Mouse (Mus musculus): Measurements from ENCODE around the gene Samd11.
A peak's percentile ranks its signal among the peaks of the same experiment; 100 is the strongest.

The Samd11 gene

DNA sequence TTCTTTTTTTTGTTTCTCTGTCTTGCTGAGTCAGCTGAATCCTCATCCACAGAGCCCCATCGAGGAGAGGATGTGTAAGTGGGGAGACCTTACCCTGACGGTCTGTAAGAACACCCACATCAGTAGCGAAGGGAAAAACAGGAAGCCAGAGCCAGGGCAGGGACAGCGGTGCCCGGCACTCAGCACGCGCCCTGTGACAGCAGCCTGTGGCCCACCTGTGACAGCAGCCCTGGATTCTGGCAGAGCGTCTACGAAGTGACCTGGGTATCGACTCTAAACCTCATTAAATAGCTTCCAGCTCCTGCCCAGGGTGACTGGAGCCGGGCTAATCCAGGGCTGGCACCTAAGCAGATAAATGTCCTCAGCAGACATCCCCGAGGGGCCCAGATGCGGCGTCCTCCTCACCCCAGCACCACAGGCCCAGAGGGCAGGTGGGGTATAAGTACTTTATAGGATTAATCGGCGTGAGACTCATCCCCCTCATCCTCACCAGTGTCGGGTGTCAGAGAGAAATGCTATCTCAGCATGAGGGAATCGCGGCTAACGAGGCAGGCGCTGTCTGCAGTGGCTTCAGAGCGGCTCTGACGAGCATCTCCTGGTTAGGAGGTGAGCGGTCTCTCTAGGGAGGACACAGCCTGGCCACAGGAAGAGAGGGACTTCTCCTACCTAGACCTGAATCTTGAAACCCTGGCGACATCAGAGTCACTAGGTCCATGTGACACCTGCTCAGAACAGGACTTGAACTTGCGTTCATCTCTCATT, at the start of gene Samd11:
TSS of gene Samd11 (minus strand) at position 580 of the 762 bp plus-strand sequence.
- DNase-seq (ENCODE audit: low read depth, low spot score), result no peak

DNA sequence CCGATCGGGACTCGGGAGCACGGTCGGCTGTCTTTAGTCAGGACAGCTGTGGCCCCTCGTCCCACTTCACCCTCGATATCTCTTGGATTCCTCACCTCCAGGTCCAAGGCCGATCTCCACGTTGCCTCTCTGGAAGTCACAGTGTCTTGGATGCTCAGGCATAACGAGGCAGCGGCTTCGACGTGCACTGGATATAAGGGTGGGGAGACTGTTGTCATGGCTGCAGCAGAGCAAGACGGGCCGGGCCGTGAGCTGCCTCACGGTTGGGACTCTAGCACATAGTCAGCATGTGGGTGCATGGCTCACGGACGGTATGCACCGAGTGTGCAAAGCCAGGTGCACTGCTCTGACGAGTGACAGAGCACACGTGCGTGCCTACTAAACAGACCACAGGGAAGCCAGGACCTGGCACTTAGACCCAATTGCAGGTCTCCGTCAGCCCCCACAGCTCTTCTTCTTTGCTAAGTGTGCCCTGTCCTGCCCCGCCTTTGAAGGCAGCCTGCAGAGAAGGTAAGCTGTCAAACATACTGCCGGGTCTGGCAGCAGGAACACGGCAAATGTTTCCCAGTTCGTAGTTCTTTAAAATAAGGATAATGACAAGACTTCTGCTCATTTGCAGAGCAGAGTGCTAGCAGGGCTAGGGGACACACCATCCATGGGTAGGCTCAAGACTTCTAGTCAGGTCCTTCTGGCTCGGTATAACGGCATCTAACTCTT, 938 bp downstream of the Samd11 start:
- peak; percentile 33 for DNase-seq (ENCODE audit: low read depth, low spot score)

DNA sequence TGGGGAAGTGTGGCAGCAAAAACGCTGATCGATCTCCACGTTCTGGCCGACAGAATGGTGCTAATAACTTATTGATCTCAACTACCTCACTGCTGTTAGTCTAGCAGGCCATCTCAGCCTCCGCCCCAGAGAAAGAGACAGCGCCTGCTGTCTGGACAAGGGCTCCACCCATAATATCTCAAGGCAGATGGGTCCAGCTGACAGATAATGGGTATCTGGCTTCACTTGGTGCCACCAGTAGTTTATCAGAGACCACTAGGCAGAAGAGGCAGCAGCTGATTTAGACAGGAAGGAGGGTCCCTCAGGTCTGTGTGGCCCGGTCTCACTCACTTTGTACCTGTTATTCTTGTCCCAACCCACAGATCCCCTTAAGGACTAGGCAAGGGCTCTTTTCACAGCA, 2.4 kb downstream of the Samd11 start:
- DNase-seq (ENCODE audit: low read depth, low spot score), result no peak

DNA sequence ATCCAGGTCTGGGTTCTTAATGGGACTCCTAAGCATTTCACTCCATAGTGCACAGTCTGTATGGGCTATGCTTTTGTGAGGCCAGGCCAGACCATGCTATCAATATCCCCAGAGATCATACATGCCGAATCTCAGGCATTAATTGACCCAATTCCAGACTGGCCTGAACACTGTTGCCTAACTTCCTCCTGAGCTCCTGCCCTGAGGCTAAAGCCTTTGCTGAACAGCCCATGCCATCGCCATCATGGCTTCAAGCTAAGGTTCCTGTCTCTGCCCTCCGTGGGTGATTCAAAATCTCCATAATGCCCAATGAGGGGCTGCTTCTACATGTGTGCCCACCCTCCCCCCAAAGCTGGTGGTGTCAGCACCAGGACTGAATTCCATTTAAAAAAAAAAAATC, 2.8 kb downstream of the Samd11 start:
- no peak for DNase-seq (ENCODE audit: low read depth, low spot score)

DNA sequence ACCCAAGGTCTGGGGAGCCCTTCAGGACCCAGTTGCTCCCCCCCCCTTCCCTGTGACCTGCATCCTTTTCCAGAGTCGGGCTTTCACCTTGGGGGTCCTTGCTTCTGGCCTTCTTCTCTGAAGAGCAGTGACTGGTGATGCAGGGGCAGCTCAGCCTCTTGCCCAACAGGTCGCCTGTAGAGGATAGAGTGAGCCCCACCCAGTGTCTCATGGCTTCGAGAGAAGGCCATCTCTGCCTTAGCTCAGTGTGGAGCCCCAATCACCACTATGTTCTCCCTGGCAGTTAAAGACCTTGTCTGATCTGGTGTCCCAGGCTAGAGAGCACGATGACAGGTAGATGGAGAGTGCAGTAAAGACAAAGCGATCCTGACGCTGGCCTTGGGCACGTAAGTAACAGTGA, 3.3 kb downstream of the Samd11 start:
- DNase-seq (ENCODE audit: low read depth, low spot score), result no peak

DNA sequence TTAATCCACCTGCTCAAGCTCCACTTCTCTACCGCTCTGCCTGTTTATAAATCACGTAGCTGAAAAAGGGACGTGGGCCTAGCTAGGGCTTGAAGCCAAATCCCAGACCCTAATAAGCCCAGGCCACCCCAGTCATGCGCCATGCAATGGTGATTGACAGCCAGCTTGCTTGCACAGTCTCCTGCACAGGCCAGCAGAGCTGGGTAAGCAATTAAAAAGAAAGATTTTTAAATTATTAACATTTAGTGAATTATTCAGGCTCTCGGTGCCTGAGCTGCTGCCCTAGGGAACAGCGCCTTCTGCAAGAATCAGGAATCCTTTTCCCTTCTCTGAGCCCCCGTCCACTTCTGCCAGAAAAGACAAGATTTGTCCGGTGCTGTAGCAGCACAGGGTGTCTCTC, 4.4 kb downstream of the Samd11 start:
- no peak for DNase-seq (ENCODE audit: low read depth, low spot score)

DNA sequence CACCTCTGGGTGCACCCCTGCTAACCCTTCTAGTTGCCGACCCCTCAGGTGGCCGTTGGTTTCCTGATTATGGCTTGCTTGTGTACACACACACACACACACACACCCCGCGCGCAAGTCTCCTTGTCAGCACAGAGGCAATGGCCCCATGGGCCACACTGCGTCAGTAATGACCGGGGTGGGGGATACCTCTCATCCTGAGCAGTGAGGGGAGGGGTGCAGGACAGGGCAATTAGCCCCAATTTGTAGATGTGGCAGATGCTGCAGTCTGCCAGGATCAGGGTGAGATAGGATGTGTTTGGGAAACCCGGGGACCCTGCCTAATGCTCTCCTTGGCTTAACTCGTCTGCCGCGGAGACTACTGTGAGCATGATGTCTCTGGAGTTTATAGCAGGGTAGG, 5.9 kb downstream of the Samd11 start:
- DNase-seq (ENCODE audit: low read depth, low spot score), result no peak

DNA sequence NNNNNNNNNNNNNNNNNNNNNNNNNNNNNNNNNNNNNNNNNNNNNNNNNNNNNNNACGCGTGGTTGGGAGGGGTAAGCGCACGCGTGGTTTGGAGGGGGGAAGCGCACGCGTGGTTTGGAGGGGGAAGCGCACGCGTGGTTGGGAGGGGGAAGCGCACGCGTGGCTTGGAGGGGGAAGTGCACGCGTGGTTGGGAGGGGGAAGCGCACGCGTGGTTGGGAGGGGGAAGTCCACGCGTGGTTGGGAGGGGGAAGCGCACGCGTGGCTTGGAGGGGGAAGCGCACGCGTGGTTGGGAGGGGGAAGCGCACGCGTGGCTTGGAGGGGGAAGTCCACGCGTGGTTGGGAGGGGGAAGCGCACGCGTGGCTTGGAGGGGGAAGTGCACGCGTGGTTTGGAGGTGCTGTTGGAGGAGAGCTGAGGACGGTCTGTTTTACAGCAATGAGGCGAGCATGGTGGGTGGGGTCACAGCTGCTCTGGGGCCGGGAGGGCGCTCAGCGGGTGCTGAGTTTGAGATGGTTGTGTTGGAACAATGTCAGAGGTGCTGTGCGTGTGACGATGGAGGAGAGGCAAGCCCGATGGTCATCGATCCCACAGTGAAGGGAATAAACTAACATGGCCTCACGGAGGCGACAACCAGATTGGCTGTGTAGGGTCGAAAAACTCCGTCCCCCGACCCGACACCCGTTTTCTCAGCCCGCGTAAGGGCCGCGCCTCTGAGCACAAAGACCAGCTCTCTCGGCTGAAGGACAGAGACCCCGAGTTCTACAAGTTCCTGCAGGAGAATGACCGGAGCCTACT, 18.6 kb downstream of the Samd11 start:
- DNase-seq (ENCODE audit: low read depth, low spot score), result peak; percentile 71

DNA sequence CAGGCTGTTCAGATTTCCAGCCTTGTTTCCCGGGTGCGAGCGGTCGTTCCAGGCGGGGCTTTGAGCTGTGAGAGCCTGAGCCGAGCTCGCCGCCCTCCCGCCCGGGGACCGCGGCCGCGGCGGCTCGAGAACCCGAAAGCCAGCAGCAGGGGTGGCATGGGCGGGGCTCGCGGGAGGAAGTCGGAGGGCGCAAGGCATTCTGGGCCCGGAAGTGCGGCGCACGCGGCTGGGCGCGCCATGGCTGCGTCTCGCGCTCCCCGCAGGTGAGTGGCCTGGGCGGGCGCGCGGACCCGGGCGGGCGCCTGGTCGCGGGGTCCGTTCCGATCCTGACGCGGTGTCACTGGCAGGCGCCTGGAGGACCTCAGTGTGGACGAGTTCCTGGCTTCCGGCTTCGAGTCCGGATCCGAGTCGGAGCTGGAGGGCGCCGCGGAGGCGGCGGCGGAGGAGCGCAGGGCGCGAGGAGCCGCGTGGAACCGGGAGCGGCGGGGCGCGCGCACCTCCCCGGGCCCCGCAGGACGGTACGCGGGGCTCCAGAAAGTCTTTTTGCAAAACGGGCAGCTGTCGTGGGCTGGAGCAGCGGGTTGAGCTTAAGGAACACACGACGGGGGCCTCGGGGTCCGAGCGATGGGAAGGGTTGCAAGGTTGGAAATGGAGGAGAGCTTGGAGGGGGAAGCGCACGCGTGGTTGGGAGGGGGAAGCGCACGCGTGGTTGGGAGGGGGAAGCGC, 19.5 kb downstream of the Samd11 start, which contains the start of gene Noc2l:
TSS of gene Noc2l (plus strand) at position 203 of the 726 bp plus-strand sequence.
- peak; percentile 90 for DNase-seq (ENCODE audit: low read depth, low spot score)

DNA sequence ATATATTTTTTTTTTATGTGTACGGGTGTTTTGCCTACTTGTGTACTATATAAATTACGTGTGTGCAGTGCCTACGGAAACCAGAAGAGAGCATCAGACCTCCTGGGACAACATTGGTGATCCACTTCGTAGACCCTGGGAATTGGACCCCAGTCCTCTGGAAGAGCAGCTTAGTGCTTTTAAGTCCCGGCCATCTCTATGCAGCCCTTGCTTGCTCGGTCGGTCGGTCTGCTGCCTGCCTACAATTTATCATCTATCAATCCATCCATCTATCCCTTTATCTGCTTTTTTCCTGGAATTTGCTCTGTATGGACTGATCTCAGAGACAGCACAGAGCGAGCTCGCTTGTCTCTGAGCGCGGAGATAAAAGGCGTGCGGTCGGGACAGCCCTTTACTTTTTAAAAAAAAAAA, 20.1 kb downstream of the Samd11 start:
- peak; percentile 77 for DNase-seq (ENCODE audit: low read depth, low spot score)

DNA sequence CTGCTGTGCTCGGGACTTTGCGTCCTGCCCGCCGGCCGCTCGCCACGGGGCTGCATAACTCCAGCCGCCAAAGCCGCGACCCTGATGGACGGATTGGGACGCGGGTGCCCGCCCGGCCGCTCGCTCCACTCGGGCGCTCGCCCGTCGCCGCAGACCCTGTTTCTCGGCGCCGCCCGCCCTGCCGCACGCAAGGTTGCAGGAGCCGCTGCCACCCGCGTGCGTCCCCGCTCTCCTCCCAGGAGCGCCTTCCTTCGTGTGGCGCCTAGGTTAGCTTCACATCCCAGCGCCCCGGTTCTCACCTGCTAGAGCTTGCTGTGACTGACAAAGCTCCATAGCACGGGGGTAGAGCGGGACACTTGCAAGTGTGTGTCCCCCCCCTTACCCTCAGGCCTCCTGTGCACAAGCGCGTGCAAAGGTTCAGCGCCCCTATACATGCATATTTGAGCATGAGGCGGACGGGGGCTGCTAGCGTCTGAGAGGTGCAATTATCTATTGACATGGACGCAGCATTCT, 20.7 kb downstream of the Samd11 start, which contains the start of gene Plekhn1:
TSS of gene Plekhn1 (minus strand) at position 157 of the 513 bp plus-strand sequence.
- peak; percentile 73 for DNase-seq (ENCODE audit: low read depth, low spot score)

DNA sequence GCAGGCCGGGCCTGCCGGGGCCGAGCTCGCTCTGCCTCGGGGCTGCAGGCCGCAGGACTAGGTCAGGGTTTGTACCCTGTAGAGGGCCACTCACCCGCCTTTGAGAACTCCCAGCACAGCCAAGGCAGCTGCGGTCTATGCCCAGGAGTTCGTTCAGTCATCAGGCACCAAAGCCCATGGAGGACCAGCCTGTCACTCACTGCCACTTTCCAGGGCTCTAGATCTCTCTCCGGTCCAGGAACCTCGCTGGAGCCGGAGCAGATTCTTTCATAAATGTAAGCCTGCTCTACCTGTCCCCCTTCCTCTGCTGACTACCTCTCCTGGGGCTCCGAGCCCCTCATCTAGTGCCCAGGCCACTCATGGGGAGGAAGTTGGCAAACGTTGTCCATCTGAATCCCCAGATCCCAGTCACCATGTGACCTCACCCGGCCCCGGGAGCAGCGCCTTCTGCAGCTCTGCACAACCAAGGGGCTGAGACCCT, 21.4 kb downstream of the Samd11 start:
- peak; percentile 69 for DNase-seq (ENCODE audit: low read depth, low spot score)

DNA sequence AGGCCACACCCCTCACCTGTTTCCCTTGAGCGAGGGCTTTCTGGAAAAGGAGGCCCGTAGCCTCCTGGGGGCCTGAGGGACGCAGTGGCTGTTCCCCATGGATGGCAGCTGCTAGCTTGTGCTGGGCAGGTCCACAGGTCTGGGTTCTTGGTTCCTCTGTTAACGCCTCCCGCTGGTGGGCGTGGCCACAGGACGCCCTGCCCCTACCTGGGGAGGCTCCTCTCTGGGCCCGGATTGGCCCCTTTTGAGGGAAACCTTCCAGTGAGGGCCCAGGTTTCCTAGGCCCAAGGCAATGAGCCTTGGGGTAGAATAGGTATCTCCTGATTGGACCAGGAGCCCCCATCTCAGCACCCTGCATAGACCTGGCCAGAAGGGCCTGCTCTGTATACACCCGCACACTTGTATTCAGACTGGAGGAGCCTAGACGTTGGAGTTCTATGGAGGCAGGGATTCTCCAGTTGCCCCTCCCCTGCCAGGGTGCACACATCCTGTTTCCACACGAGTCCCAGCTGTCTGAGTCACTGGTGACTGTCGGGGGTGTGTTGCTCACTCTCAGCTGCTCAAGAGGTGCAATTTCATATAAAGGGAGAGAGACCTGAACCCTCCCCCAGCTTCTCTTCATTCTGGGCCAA, 26.9 kb downstream of the Samd11 start:
- peak; percentile 89 for DNase-seq (ENCODE audit: low read depth, low spot score)

DNA sequence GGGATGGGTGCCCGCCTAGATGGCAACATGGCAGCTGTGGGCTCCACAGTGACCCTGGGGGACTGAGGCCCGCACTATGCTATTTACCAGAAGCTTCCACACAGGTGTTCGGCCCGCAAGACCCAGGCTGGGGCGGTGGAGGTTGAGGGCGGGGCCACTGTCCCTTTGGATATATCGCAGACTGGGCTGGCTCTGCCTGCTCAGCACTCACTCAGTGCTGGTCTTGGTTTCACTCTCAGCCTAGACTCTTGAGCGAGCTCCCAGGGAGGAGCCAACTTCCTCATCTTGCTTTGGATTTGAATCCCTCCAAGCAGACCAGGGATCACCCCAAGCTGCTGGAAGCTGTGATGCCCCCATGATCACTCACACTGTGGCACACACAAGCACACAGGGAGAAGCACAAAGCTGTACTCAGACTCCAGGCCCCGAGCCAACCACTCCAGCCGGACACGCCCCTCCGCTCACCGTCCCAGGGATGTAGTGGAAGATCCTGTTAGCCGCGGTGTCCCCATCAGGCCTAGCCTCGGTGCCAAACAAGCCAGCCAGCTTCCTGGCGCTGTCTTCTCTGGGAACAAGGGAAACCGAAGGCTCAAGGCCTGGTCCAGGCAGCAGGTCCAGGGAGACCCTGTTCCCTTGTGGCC, 27.6 kb downstream of the Samd11 start:
- peak; percentile 40 for DNase-seq (ENCODE audit: low read depth, low spot score)

DNA sequence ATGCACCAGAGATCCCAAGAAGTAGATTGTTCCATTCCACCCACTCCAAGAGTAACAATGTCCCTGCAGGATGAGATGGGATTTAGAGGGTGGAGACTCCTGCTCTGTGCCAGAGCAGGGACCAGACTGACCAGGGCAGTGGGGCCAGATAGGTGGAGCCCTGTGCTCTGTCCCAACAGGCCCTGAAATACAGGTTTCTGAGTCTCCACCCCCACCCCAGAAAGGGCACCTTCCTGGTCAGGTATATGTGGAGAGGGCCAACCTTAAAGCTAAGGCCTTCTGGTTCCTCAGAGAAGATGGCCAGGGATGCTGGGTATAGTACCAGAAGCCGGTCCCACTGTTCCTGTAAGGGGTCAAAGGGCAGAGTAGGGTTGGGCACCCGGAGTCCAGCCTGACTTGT, 31.2 kb downstream of the Samd11 start:
- no peak for DNase-seq (ENCODE audit: low read depth, low spot score)

DNA sequence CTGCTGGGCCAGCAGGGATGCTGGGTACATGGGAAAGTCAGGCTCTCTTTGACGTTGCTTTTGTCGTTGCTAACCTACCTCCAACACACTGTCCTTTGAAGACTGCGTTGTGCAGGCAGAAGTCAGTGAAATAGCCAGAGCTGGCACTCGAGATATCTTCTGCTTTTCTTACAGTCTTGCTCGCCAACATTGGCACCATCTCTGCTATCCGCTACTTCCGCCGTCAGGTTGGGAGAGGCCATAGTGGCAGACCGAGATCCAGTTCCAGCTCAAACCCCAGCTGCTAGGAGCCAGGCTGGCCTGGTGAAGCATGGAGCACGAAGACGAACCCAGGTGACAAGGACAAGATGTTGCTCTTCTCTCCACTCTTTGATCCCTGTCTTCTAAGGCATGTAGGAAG, 35.5 kb downstream of the Samd11 start:
- no peak for DNase-seq (ENCODE audit: low read depth, low spot score)

DNA sequence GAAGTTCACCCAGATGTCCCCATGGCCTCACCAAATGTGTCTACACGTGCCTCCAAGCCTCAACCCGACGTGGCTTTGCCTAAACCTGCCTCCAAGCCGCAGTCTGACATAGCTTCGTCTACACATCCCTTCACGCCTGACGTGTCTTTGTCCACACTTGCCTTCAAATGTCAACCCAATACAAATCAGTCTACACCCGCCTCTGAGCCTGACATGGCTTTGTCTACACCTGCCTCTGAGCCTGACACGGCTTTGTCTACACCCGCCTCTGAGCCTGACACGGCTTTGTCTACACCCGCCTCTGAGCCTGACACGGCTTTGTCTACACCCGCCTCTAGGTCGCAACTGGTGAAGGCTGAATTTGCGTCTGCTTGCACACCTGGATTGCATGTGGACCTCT, 37.6 kb downstream of the Samd11 start:
- DNase-seq (ENCODE audit: low read depth, low spot score), result no peak

DNA sequence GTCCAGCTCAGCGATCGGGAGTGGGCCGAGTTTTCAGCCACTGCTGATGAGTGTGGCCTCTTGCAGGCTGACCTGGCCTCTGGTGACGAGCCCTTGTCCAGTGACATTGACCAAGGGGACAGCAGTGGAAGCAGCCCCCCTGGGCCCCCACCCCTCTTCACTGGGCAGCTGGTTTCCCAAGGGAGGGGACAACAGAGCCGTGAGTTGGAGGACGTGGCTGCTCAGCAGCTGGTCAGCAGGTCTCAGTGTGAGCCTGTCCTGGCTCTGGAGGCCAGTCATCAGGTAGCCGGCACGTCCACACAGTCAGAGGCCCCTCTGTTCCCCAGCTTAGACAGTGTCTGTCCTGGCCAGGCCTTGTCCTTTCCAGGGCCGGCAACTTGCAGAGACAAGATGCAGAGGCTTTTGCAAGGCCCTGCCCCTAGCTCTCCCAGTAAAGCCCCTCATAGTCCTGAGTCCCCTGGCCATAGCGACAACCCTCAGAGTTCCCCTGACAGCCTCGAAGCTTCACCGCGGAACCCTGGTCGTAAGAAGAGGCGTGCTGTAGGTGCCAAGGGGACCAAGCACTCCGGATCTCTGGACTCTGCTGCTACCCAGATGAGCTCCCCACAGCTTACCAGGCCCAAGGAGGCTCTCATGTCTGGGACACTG, 38.3 kb downstream of the Samd11 start:
- no peak for DNase-seq (ENCODE audit: low read depth, low spot score)

DNA sequence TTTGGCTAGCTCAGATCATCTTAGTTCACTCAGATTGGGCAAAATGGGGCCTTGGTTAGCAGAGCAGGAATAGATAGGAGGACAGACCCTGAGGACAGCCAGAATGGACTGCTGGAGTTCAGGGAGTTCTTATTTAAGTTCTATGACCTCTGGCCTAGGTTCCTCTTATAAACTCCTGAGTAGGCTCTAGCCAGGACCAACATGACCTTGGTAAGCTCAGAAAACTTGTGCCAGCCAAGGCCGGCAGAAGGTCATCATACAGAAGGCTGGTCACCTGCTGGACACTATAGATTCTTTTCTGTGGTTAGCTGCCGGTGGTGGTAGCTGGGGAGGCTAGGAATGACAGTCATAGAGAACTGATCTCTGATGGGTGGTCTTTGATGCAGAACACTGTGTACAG, 39.3 kb downstream of the Samd11 start:
- DNase-seq (ENCODE audit: low read depth, low spot score), result no peak

DNA sequence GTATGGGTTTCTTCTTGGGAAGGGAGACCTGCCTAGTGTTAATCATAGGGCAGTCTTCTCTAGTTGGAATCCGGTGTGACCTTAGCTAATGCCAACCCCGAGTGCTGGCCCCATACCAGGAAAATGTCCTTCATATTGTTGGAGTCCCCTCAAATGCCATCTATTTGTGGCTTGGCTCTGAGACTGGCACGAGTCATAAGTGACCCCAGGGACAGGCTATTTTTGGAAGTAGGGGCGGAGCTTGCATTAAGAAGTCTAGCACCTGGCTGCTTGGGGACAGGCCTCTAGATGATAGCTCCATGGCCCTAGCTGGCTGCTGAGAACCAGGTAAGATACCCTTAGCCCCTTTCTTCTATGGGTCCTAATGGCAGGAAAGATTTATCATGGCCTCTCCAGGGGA, 39.8 kb downstream of the Samd11 start, which contains the start of gene Perm1:
TSS of gene Perm1 (plus strand) at position 220 of the 400 bp plus-strand sequence.
- no peak for DNase-seq (ENCODE audit: low read depth, low spot score)
